Mouse (Mus musculus): ENCODE results near the gene Rec114.

GRCm38 (mm10) chr9:58753606-58754005, 9.8 kb upstream of the Rec114 start:
- TF ChIP-seq POLR2A (IDR thresholded peaks at IDR 0.05; ENCODE audit: control insufficient read depth, low read depth, low read length) (no peak), CTCF (IDR thresholded peaks at IDR 0.05; ENCODE audit: control insufficient read depth, insufficient read depth, insufficient replicate concordance, low read depth, low read length) (no peak)
